Mouse (Mus musculus) liver, embryonic 14.5 days (tissue): ENCODE data around the gene Timm50.

ENCODE experiments used
- CTCF ChIP-seq: IDR thresholded peaks from 2 replicates; pipeline ENCODE4 v1.5.1; 2016; ENCODE audit warnings: antibody characterized with exemption, low read depth, control low read depth
- EP300 ChIP-seq: IDR thresholded peaks from 2 replicates; pipeline ENCODE4 v1.6.1; 2016; ENCODE audit warnings: antibody characterized with exemption, low read depth

GRCm38 (mm10) chr7:28339213-28339917 lies 27.5 kb upstream of the Timm50 start:
- TF ChIP-seq CTCF (peak; percentile 56), EP300 (no peak)
